Mouse (Mus musculus) CH12.LX (cell line): ENCODE results near the gene Dtnb. TPM values are rescaled to one million over a fixed set of nuclear protein-coding genes. Genes with fewer than 3 reads are reported as not detected.

Source experiments
- DNase-seq: peaks from one replicate; pipeline ENCODE4 v3.0.0-alpha.2; 2013; ENCODE audit errors: extremely low read depth
- H3K27ac ChIP-seq: 2 replicates; pipeline ENCODE4 v1.5.1; 2012; ENCODE audit warnings: low read depth, mild to moderate bottlenecking, control low read depth, moderate library complexity; ENCODE audit not compliant: insufficient read depth
- H3K27me3 ChIP-seq: replicated peaks from 2 replicates; pipeline ENCODE3; 2012; ENCODE audit warnings: inconsistent platforms
- H3K36me3 ChIP-seq, 2 experiments: replicated peaks in 1 of 2; 2 replicates each; pipeline versions ENCODE3 to v1.6.1; 2012; ENCODE audit warnings: inconsistent platforms in 1 of 2, low read length in 1 of 2, mild to moderate bottlenecking in 1 of 2, mixed read lengths in 1 of 2, moderate library complexity in 1 of 2; ENCODE audit not compliant: control insufficient read depth in 1 of 2, insufficient read depth in 1 of 2
- H3K4me1 ChIP-seq, 2 experiments: 2 replicates each; pipeline ENCODE4 v1.6.1; 2012; ENCODE audit warnings: inconsistent platforms in 1 of 2, moderate library complexity in 1 of 2; ENCODE audit not compliant: insufficient read depth in 2 of 2, control insufficient read depth in 1 of 2
- H3K4me2 ChIP-seq: 2 replicates; pipeline ENCODE4 v1.6.1; 2012; ENCODE audit warnings: low read depth, mild to moderate bottlenecking, control low read depth; ENCODE audit not compliant: poor library complexity, insufficient read depth, severe bottlenecking
- H3K4me3 ChIP-seq, 3 experiments: fragments of 150-350 bp in 1 of 3; sonication (generic) in 1 of 3; replicated peaks in 1 of 3; 2 replicates each; pipeline versions ENCODE3 to v1.5.1; 2011 to 2012; ENCODE audit warnings: low read depth in 2 of 3, low read length in 2 of 3, mild to moderate bottlenecking in 2 of 3, moderate library complexity in 2 of 3, control low read depth in 1 of 3, improper control_type of control experiment in 1 of 3, inconsistent platforms in 1 of 3, mixed read lengths in 1 of 3; ENCODE audit not compliant: poor library complexity in 1 of 3
- H3K79me2 ChIP-seq: replicated peaks from 2 replicates; pipeline ENCODE4 v1.6.1; 2012; ENCODE audit warnings: mild to moderate bottlenecking, moderate library complexity; ENCODE audit not compliant: control insufficient read depth, poor library complexity, insufficient read depth, severe bottlenecking; ENCODE audit errors: extremely low read depth
- H3K9ac ChIP-seq: 2 replicates; pipeline ENCODE4 v1.6.1; 2012; ENCODE audit warnings: low read depth, mild to moderate bottlenecking, control low read depth, moderate library complexity; ENCODE audit not compliant: insufficient read depth
- H3K9me3 ChIP-seq: replicated peaks from 2 replicates; pipeline ENCODE3; 2012; ENCODE audit warnings: low read length, inconsistent platforms, mixed read lengths
- BHLHE40 ChIP-seq: IDR thresholded peaks from 2 replicates; pipeline ENCODE4 v1.6.1; 2011; ENCODE audit warnings: mild to moderate bottlenecking, low read depth, low read length, improper control_type of control experiment
- CHD1 ChIP-seq: IDR thresholded peaks from 2 replicates; pipeline ENCODE4 v1.6.1; 2012; ENCODE audit warnings: low read depth, low read length, improper control_type of control experiment, inconsistent platforms
- E2F4 ChIP-seq: IDR thresholded peaks from 2 replicates; pipeline ENCODE4 v1.6.1; 2011; ENCODE audit warnings: low read depth, low read length, improper control_type of control experiment; ENCODE audit not compliant: insufficient replicate concordance
- ELF1 ChIP-seq: IDR thresholded peaks from 2 replicates; pipeline ENCODE4 v1.6.1; 2014; ENCODE audit warnings: low read depth, mild to moderate bottlenecking, inconsistent platforms, low read length, improper control_type of control experiment
- ETS1 ChIP-seq: conservative IDR thresholded peaks from 2 replicates; pipeline ENCODE4 v1.6.1; 2012; ENCODE audit warnings: low read depth, mild to moderate bottlenecking, inconsistent platforms, low read length, improper control_type of control experiment, moderate library complexity
- GABPA ChIP-seq: IDR thresholded peaks from 2 replicates; pipeline ENCODE4 v1.6.1; 2012; ENCODE audit warnings: low read depth, low read length, improper control_type of control experiment, inconsistent platforms; ENCODE audit not compliant: insufficient replicate concordance
- HCFC1 ChIP-seq: IDR thresholded peaks from 2 replicates; pipeline ENCODE4 v1.6.1; 2012; ENCODE audit warnings: low read depth, mild to moderate bottlenecking, inconsistent platforms, low read length, improper control_type of control experiment
- JUN ChIP-seq: IDR thresholded peaks from 2 replicates; pipeline ENCODE4 v1.6.1; 2011; ENCODE audit warnings: low read depth, mild to moderate bottlenecking, low read length, improper control_type of control experiment, moderate library complexity; ENCODE audit not compliant: insufficient read depth
- JUND ChIP-seq: conservative IDR thresholded peaks from 2 replicates; pipeline ENCODE4 v1.6.1; 2011; ENCODE audit warnings: low read depth, low read length, improper control_type of control experiment
- MAFK ChIP-seq: IDR thresholded peaks from 2 replicates; pipeline ENCODE4 v1.6.1; 2011; ENCODE audit warnings: low read length, improper control_type of control experiment; ENCODE audit not compliant: insufficient replicate concordance
- MAX ChIP-seq: IDR thresholded peaks from 2 replicates; pipeline ENCODE4 v1.6.1; 2011; ENCODE audit warnings: low read length, improper control_type of control experiment
- MEF2A ChIP-seq: IDR thresholded peaks from 2 replicates; pipeline ENCODE4 v1.6.1; 2014; ENCODE audit warnings: low read depth, mild to moderate bottlenecking, inconsistent platforms, low read length, improper control_type of control experiment, borderline replicate concordance
- MXI1 ChIP-seq: IDR thresholded peaks from 2 replicates; pipeline ENCODE4 v1.6.1; 2011; ENCODE audit warnings: mild to moderate bottlenecking, low read depth, low read length, improper control_type of control experiment
- NELFE ChIP-seq: IDR thresholded peaks from 2 replicates; pipeline ENCODE4 v1.6.1; 2011; ENCODE audit warnings: low read depth, low read length, improper control_type of control experiment
- NRF1 ChIP-seq: IDR thresholded peaks from 2 replicates; pipeline ENCODE4 v1.6.1; 2014; ENCODE audit warnings: low read depth, mild to moderate bottlenecking, inconsistent platforms, low read length, improper control_type of control experiment, moderate library complexity
- POLR2A ChIP-seq: IDR thresholded peaks from 2 replicates; pipeline ENCODE4 v1.6.1; 2011; ENCODE audit warnings: low read depth, mild to moderate bottlenecking, improper control_type of control experiment, low read length
- POLR2AphosphoS2 ChIP-seq: IDR thresholded peaks from 2 replicates; pipeline ENCODE4 v1.6.1; 2011; ENCODE audit warnings: low read depth, low read length, improper control_type of control experiment
- SIN3A ChIP-seq: IDR thresholded peaks from 2 replicates; pipeline ENCODE4 v1.6.1; 2012; ENCODE audit warnings: low read length, improper control_type of control experiment, inconsistent platforms
- SMC3 ChIP-seq: IDR thresholded peaks from 2 replicates; pipeline ENCODE4 v1.6.1; 2011; ENCODE audit warnings: low read depth, low read length, improper control_type of control experiment
- TBP ChIP-seq: conservative IDR thresholded peaks from 2 replicates; pipeline ENCODE4 v1.6.1; 2011; ENCODE audit warnings: low read depth, low read length, improper control_type of control experiment
- ZC3H11A ChIP-seq: IDR thresholded peaks from 2 replicates; pipeline ENCODE4 v1.6.1; 2012; ENCODE audit warnings: low read depth, mild to moderate bottlenecking, inconsistent platforms, low read length, improper control_type of control experiment
- ZKSCAN1 ChIP-seq: IDR thresholded peaks from 2 replicates; pipeline ENCODE4 v1.6.1; 2012; ENCODE audit warnings: low read depth, inconsistent platforms, low read length, improper control_type of control experiment, borderline replicate concordance
- ZMIZ1 ChIP-seq: IDR thresholded peaks from 2 replicates; pipeline ENCODE4 v1.6.1; 2012; ENCODE audit warnings: low read depth, mild to moderate bottlenecking, inconsistent platforms, low read length, improper control_type of control experiment
- dilution Hi-C: fragments of 300-500 bp; cut with MboI; formaldehyde crosslinking; loops from 2 replicates; pipeline ENCODE4 v1.14.3; 2020; ENCODE audit warnings: low sequenced_read_pairs; ENCODE audit not compliant: extremely low pct_unique_long_range_greater_than_20kb, extremely low pct_ligation_motif_present
- in situ Hi-C: fragments of 300-500 bp; cut with MboI; formaldehyde crosslinking; loops from 3 replicates; pipeline ENCODE4 v1.14.3; 2019; ENCODE audit warnings: low sequenced_read_pairs, low pct_ligation_motif_present, low pct_unique_long_range_greater_than_20kb, mixed read lengths
- polyA plus RNA-seq: library from polyadenylated mRNA; unstranded; fragments of >175 nt; gene quantifications from 2 replicates; pipeline ENCODE4 v1.2.1, GENCODE M21; 2012; ENCODE audit warnings: low read depth; ENCODE audit not compliant: insufficient read length
- total RNA-seq, 2 experiments: library from RNA; depleted of rRNA; stranded (reverse); fragments of 300-350 nt in 1 of 2; fragments of >200 nt in 1 of 2; gene quantifications; 2 replicates each; pipeline ENCODE4 v1.2.3; 2012 to 2014

Gene Dtnb
- total and polyA plus RNA-seq, 3 experiments, result 8.1 to 26.0 (median 17.4) TPM

- TF ChIP-seq CHD1, result no peak
- TF ChIP-seq JUN, result no peak
- no peak for TF ChIP-seq BHLHE40
- TF ChIP-seq MEF2A, result no peak
- TF ChIP-seq ZMIZ1, result no peak
- no peak for TF ChIP-seq SIN3A
- TF ChIP-seq POLR2A, result no peak
- no peak for TF ChIP-seq JUND
- no peak for TF ChIP-seq SMC3
- no peak for TF ChIP-seq NRF1
- TF ChIP-seq, all 38 proteins: peak for 0
- peaks cover 0 to 19% of the 10 kb centered on the region in 2 experiments; a peak in 2 of 4 replicates for H3K4me1 ChIP-seq
- dilution Hi-C loops (no loop called here), in situ Hi-C loops (loop anchor here (25.0 kb wide), 1 partner anchor 1351 kb away; the partner anchor contains the start of genes Atad2b and Ubxn2a)
- no peaks in the 10 kb centered on the region for H3K27me3 ChIP-seq
- no peak overlapping the region for H3K4me2 ChIP-seq
- H3K36me3 ChIP-seq, result no peaks in the 10 kb centered on the region
- no peaks in the 10 kb centered on the region for H3K79me2 ChIP-seq
- H3K9me3 ChIP-seq, result no peaks in the 10 kb centered on the region
- no peak overlapping the region for H3K4me3 ChIP-seq
- no peak overlapping the region for H3K27ac ChIP-seq
- DNase-seq, result no peak
- no peak overlapping the region for H3K9ac ChIP-seq
Observed at GRCm38 (mm10) chr12:3561032-3561431, 11.1 kb upstream of the Dtnb start.

- in situ Hi-C loops (loop anchor here (25.0 kb wide), 1 partner anchor 1349 kb away; the partner anchor contains the start of genes Atad2b and Ubxn2a), dilution Hi-C loops (no loop called here)
- H3K4me1 ChIP-seq, result peaks cover 0 to 13% of the 10 kb centered on the region in 2 experiments; a peak in 2 of 4 replicates
- H3K79me2 ChIP-seq, result no peaks in the 10 kb centered on the region
- no peaks in the 10 kb centered on the region for H3K27me3 ChIP-seq
- no peak for TF ChIP-seq ZC3H11A
- no peak for TF ChIP-seq CHD1
- TF ChIP-seq ZKSCAN1, result no peak
- no peak for TF ChIP-seq MAX
- TF ChIP-seq ELF1, result no peak
- no peak for TF ChIP-seq POLR2AphosphoS2
- no peak for TF ChIP-seq JUND
- TF ChIP-seq E2F4, result no peak
- TF ChIP-seq ETS1, result no peak
- TF ChIP-seq HCFC1, result no peak
- TF ChIP-seq MXI1, result no peak
- TF ChIP-seq POLR2A, result no peak
- no peak for TF ChIP-seq ZMIZ1
- no peak for TF ChIP-seq TBP
- TF ChIP-seq GABPA, result no peak
- no peak for TF ChIP-seq SMC3
- no peak for TF ChIP-seq MAFK
- TF ChIP-seq NELFE, result no peak
- no peak for DNase-seq
- no peak overlapping the region for H3K4me2 ChIP-seq
- no peak overlapping the region for H3K9ac ChIP-seq
- no peaks in the 10 kb centered on the region for H3K36me3 ChIP-seq
- no peaks in the 10 kb centered on the region for H3K9me3 ChIP-seq
- H3K4me3 ChIP-seq, result no peak overlapping the region
- no peak overlapping the region for H3K27ac ChIP-seq
Observed at GRCm38 (mm10) chr12:3562806-3563205, 9.4 kb upstream of the Dtnb start.
